Mouse (Mus musculus) T-cell, adult 66 days (primary cell): ENCODE measurements around the gene Ntf3. TPM values are rescaled to one million over a fixed set of nuclear protein-coding genes. Genes with fewer than 3 reads are reported as not detected.

ENCODE experiments used
- total RNA-seq, 2 experiments: library from RNA; stranded (reverse); gene quantifications; 3 replicates in 1 of 2; 4 replicates in 1 of 2; pipeline ENCODE4 v1.2.4; 2023

Ntf3 gene
- not detected for total RNA-seq

DNA sequence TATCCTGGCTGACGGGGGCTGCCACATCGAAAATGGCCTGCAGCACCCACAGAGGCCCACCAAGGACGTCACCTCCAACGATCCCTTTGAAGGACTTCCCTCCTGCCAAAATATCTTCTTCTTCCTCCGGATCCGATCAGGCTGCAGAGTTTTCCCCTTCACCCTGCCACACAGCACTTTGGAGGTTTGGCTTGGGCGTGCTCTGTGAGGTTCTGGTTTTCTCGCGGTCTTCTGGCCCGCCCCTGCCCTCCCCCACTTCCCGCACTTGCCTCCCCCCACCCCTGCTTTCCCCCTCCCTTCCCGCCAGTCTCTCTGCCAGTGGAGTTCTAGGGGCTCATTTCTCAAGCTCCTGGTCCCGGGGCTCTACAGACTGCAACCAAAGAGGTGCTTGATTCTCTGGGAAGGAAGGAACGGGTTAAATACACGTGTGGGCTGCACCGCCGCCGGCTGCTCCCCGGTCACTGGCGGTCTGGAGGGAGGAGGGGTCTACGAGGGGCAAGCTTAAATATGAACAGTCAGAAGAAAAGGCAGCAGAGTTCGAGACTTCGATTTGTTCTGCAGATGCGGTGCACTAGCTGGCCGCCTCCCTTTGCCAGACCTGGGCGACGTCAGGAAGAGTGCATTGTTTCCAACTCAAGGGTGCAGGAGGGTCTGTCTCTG, at the start of gene Ntf3:
Gene Ntf3 (minus strand): TSS at position 363 of the 660 bp plus-strand sequence.

